In genomic region chr12:51704572-51704971, GRCm38 (mm10) we compare ENCODE assay signal across 28 mouse cellular contexts. TPM values are rescaled to one million over a fixed set of nuclear protein-coding genes. Genes with fewer than 3 reads are reported as not detected.
DNase-seq lines count a peak whose midpoint lies in the region; ATAC-seq and TF ChIP-seq lines count a peak whose summit lies in the region.
"Had no signal": no experiment of that assay in that cellular context is flagged by ENCODE, and none has a peak within 500 bp of the region (broad histone marks: within the 10 kb centered on the region; RNA-seq: fewer than 3 reads in every experiment).

No protein-coding gene starts in this region.

- TF ChIP-seq CTCF in gastrocnemius, adult 2 months (IDR thresholded peaks at IDR 0.05) = no peak
- TF ChIP-seq CTCF in ES-Bruce4 (IDR thresholded peaks at IDR 0.05; ENCODE audit: low read depth, low read length) = no peak
- TF ChIP-seq CTCF in forebrain, postnatal 0 days (IDR thresholded peaks at IDR 0.05; ENCODE audit: low read depth) = no peak

- peak overlapping the region; percentile 24 for H3K27ac ChIP-seq in gastrocnemius, adult 2 months
- 0 out of 2 replicates have a peak overlapping the region, but pooled peaks have one; percentile 13 for H3K27ac ChIP-seq in liver, embryonic 13.5 days
- peak overlapping the region; percentile 60 for H3K27ac ChIP-seq in ES-Bruce4 (ENCODE audit: insufficient read depth, low read length)
- no peak overlapping the region for H3K27ac ChIP-seq in forebrain, postnatal 0 days (ENCODE audit: low read depth, low read length)
- H3K27ac ChIP-seq: forebrain, embryonic 12.5 days; heart, embryonic 13.5 days; hindbrain, embryonic 13.5 days; kidney, postnatal 0 days; liver, embryonic 14.5 days; neural tube, embryonic 12.5 days; stomach, embryonic 15.5 days had no signal

- TF ChIP-seq POLR2A in ES-Bruce4 (IDR thresholded peaks at IDR 0.05; ENCODE audit: insufficient read depth, low read length) = no peak

- 68% methylated on average over 7 of the region's 7 CpGs for WGBS in liver, embryonic 13.5 days (ENCODE audit: insufficient replicate concordance)
- 67% methylated on average over 7 of the region's 7 CpGs for WGBS in forebrain, postnatal 0 days

- peaks cover 5% of the 10 kb centered on the region for H3K9me3 ChIP-seq in liver, embryonic 13.5 days (replicated peaks)
- H3K9me3 ChIP-seq in ES-Bruce4 (replicated peaks; ENCODE audit: control insufficient read depth, insufficient read depth, low read length, poor library complexity, severe bottlenecking) = 0 out of 2 replicates have a peak, but pooled peaks cover 6% of the 10 kb centered on the region
- no peaks in the 10 kb centered on the region for H3K9me3 ChIP-seq in forebrain, postnatal 0 days (ENCODE audit: low read length)
- H3K9me3 ChIP-seq: forebrain, embryonic 12.5 days; hindbrain, embryonic 13.5 days; neural tube, embryonic 12.5 days; stomach, embryonic 15.5 days had no signal

- intact Hi-C loops in gastrocnemius, adult 2 months (cut with DNase I) = no loop called here

- no peaks in the 10 kb centered on the region for H3K27me3 ChIP-seq in liver, embryonic 13.5 days
- no peaks in the 10 kb centered on the region for H3K27me3 ChIP-seq in ES-Bruce4 (ENCODE audit: control insufficient read depth, insufficient read depth, low read length, poor library complexity, severe bottlenecking)
- no peaks in the 10 kb centered on the region for H3K27me3 ChIP-seq in forebrain, postnatal 0 days (ENCODE audit: insufficient read depth, low read length)
- H3K27me3 ChIP-seq: forebrain, embryonic 12.5 days; heart, embryonic 13.5 days; hindbrain, embryonic 13.5 days; neural tube, embryonic 12.5 days; stomach, embryonic 15.5 days had no signal

- no peak for TF ChIP-seq EP300 in ES-Bruce4 (IDR thresholded peaks at IDR 0.05; ENCODE audit: insufficient read depth, low read depth, low read length)

- peaks cover 41% of the 10 kb centered on the region for H3K4me1 ChIP-seq in liver, embryonic 13.5 days (replicated peaks)
- peaks cover 5% of the 10 kb centered on the region for H3K4me1 ChIP-seq in ES-Bruce4 (ENCODE audit: control insufficient read depth, insufficient read depth, low read length)
- no peaks in the 10 kb centered on the region for H3K4me1 ChIP-seq in forebrain, postnatal 0 days (ENCODE audit: insufficient read depth)
- H3K4me1 ChIP-seq: hindbrain, embryonic 13.5 days had no signal

- DNase-seq in gastrocnemius, adult 2 months = no peak
- DNase-seq in gastrocnemius, postnatal 25 days = no peak
- DNase-seq in liver, embryonic 13.5 days = no peak
- no peak for DNase-seq in liver
- DNase-seq in lung, postnatal 10 days = peak; percentile 19
- no peak for DNase-seq in forebrain, postnatal 0 days
- no peak for DNase-seq in right cerebral cortex, adult 2 months (ENCODE audit: low spot score in 2 of 2)
- DNase-seq: adrenal gland, postnatal 25 days; cerebellum, adult 11-12 months; cerebellum, adult 9-11 months; heart, postnatal 14 days; kidney, adult 8-10 months; kidney, postnatal 4 days; lung, embryonic 14.5 days; right cerebral cortex, postnatal 14 days had no signal

- H3K36me3 ChIP-seq in liver, embryonic 13.5 days = peaks cover 4% of the 10 kb centered on the region
- no peaks in the 10 kb centered on the region for H3K36me3 ChIP-seq in ES-Bruce4 (ENCODE audit: control insufficient read depth, insufficient read depth, low read length, poor library complexity, severe bottlenecking)
- H3K36me3 ChIP-seq in forebrain, postnatal 0 days (ENCODE audit: insufficient read depth) = no peaks in the 10 kb centered on the region
- H3K36me3 ChIP-seq: forebrain, embryonic 12.5 days; heart, embryonic 13.5 days; hindbrain, embryonic 13.5 days; neural tube, embryonic 12.5 days; stomach, embryonic 15.5 days had no signal

- no peak overlapping the region for H3K4me3 ChIP-seq in gastrocnemius, adult 2 months
- H3K4me3 ChIP-seq in liver, embryonic 13.5 days (replicated peaks) = no peak overlapping the region
- H3K4me3 ChIP-seq in ES-Bruce4 (ENCODE audit: low read depth, low read length) = no peak overlapping the region
- H3K4me3 ChIP-seq in forebrain, postnatal 0 days (ENCODE audit: low read depth, low read length) = no peak overlapping the region
- H3K4me3 ChIP-seq: erythroblast, embryonic 14.5 days; forebrain, embryonic 12.5 days; heart, embryonic 13.5 days; hindbrain, embryonic 13.5 days; myocyte; neural tube, embryonic 12.5 days; stomach, embryonic 15.5 days had no signal

- no peak overlapping the region for H3K9ac ChIP-seq in liver, embryonic 13.5 days
- H3K9ac ChIP-seq in ES-Bruce4 (ENCODE audit: low read depth, poor library complexity, severe bottlenecking) = no peak overlapping the region
- H3K9ac ChIP-seq in forebrain, postnatal 0 days = no peak overlapping the region
- H3K9ac ChIP-seq: forebrain, embryonic 12.5 days; heart, embryonic 13.5 days; hindbrain, embryonic 13.5 days; liver, embryonic 14.5 days; lung, embryonic 14.5 days; neural tube, embryonic 12.5 days; stomach, embryonic 15.5 days had no signal

- no peak for ATAC-seq in liver, embryonic 13.5 days (ENCODE audit: low read depth)
- no peak for ATAC-seq in forebrain, postnatal 0 days
- ATAC-seq: intestine, embryonic 16.5 days; midbrain, embryonic 16.5 days had no signal

- H3K4me2 ChIP-seq in liver, embryonic 13.5 days = no peak overlapping the region
- no peak overlapping the region for H3K4me2 ChIP-seq in forebrain, postnatal 0 days (ENCODE audit: low read depth)
- H3K4me2 ChIP-seq: forebrain, embryonic 12.5 days; heart, embryonic 13.5 days; hindbrain, embryonic 13.5 days; lung, embryonic 14.5 days; midbrain, embryonic 11.5 days; neural tube, embryonic 12.5 days; stomach, embryonic 15.5 days had no signal

RNA-seq across cellular contexts. Expression of gene Strn3, which starts 12.9 kb away (rescaled TPM):
- total RNA-seq in gastrocnemius, adult 2 months (2021) = 100 to 1,000 TPM; 142 to 174 TPM
- total RNA-seq in gastrocnemius, postnatal 25 days (2021) = 100 to 1,000 TPM; 114 to 138 TPM
- 13.4 and 14.5 TPM in 2 replicates for polyA plus RNA-seq in liver, embryonic 13.5 days (2015; fragmentation: Nextera tagmentation; extraction: Ambion mirVana)
- 106 and 109 TPM in 2 replicates for polyA plus RNA-seq in ES-Bruce4 (2011; ENCODE audit: insufficient read depth, insufficient read length, low read depth, missing spikeins)
- 85.3 and 92.8 TPM in 2 replicates for total RNA-seq in forebrain, postnatal 0 days (2014; rRNA removed)
- 25.6 and 30.8 TPM in 2 replicates for polyA plus RNA-seq in forebrain, postnatal 0 days (2015; fragmentation: Nextera tagmentation; extraction: Ambion mirVana)

RNA-seq across cellular contexts. Expression of gene Ap4s1, which starts 13.7 kb away (rescaled TPM):
- total RNA-seq in gastrocnemius, adult 2 months (2021) = 10 to 100 TPM; 60.2 to 61.3 TPM
- total RNA-seq in gastrocnemius, postnatal 25 days (2021) = 10 to 100 TPM; 49.3 to 53.3 TPM
- polyA plus RNA-seq in liver, embryonic 13.5 days (2015; fragmentation: Nextera tagmentation; extraction: Ambion mirVana) = 17.1 and 17.5 TPM in 2 replicates
- 10.2 and 11.3 TPM in 2 replicates for polyA plus RNA-seq in ES-Bruce4 (2011; ENCODE audit: insufficient read depth, insufficient read length, low read depth, missing spikeins)
- 41.6 and 57.0 TPM in 2 replicates for total RNA-seq in forebrain, postnatal 0 days (2014; rRNA removed)
- polyA plus RNA-seq in forebrain, postnatal 0 days (2015; fragmentation: Nextera tagmentation; extraction: Ambion mirVana) = 60.2 and 65.6 TPM in 2 replicates
